Mouse (Mus musculus): ENCODE measurements around the gene Cntd1.

Cntd1 gene

GRCm38 (mm10) chr11:101255826-101256775, 22.7 kb upstream of the Cntd1 start:
- no peak for DNase-seq

- DNase-seq: peak in 1 of 2 experiments; percentile 46
Measured at GRCm38 (mm10) chr11:101259261-101259712, 19.5 kb upstream of the Cntd1 start.

- peak; percentile 71 to 80 for DNase-seq
Measured at GRCm38 (mm10) chr11:101259948-101260825, 18.6 kb upstream of the Cntd1 start, which contains the start of gene Wnk4. TSS of gene Wnk4 (plus strand) at chr11:101260567.

DNA sequence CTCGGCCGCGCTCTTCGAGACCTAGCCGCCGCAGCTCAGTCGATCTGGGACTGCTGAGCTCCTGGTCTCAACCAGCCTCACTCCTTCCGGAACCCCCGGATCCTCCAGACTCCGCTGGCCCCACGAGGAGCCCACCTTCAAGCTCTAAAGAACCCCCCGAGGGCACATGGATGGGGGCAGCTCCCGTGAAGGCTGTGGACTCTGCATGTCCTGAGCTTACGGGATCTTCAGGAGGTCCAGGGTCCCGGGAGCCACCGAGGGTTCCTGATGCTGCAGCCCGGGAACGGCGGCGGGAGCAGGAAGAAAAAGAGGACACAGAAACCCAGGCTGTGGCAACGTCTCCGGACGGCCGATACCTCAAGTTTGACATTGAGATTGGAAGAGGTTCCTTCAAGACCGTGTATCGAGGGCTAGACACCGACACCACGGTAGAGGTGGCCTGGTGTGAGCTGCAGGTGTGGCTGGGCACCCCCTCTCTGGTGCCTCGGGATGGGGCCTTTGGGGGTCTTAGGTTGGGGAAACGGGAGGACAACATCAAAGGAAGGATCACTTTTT, 17.9 kb upstream of the Cntd1 start:
- DNase-seq: peak in 1 of 2 experiments; percentile 33

DNA sequence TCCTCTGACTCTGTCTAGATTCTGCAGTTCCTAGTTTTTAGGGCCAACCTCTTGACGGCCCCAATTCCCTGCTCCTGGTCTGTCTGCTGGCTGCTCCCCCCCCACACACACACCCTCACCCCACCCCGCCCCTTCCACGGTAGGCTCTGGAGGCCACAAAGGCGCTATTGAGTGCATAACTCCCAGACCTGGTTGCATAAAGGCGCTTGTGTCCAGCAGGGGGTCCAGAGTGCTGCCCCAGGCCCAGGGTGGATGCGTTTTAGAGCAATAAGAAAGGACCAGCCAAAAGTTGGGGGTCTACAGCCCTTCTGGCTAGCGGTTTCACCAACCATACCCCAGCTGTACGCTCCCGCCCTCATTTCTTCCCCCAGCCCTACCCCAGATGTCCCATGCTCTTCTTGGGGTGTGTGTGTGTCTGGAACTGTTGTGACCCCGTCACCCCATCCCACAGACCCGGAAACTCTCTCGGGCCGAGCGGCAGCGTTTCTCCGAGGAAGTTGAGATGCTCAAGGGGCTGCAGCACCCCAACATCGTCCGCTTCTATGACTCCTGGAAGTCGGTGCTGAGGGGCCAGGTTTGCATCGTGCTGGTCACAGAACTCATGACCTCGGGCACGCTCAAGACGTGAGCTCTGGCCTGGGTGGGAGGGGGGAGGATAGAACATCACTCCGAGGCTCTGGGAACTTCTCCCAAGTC, 16.4 kb upstream of the Cntd1 start:
- no peak for DNase-seq

- DNase-seq: no peak
Measured at GRCm38 (mm10) chr11:101263138-101263988, 15.4 kb upstream of the Cntd1 start.

- DNase-seq: no peak
Measured at GRCm38 (mm10) chr11:101263989-101264280, 14.9 kb upstream of the Cntd1 start.

- DNase-seq: no peak
Measured at GRCm38 (mm10) chr11:101264954-101265471, 13.8 kb upstream of the Cntd1 start.

DNA sequence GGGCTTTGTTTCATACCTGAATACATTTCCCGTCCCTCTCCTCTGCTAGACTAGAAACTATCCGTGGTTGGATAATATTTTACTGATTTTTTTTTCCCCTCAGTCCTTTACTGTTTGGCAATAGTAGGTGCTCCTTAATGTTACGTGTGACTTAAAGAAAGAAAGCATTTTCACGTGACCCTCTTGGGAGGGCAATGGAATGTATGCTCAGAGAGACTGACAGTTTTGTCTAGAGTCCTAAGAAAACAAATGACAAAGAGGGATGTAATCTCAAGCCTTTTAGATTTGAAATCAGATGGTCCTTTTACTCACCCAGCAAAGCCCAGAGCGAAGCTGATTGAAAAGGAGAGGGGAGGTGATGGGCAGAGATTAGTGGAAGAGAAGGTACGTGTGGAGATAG, 12.9 kb upstream of the Cntd1 start:
- DNase-seq: no peak

DNA sequence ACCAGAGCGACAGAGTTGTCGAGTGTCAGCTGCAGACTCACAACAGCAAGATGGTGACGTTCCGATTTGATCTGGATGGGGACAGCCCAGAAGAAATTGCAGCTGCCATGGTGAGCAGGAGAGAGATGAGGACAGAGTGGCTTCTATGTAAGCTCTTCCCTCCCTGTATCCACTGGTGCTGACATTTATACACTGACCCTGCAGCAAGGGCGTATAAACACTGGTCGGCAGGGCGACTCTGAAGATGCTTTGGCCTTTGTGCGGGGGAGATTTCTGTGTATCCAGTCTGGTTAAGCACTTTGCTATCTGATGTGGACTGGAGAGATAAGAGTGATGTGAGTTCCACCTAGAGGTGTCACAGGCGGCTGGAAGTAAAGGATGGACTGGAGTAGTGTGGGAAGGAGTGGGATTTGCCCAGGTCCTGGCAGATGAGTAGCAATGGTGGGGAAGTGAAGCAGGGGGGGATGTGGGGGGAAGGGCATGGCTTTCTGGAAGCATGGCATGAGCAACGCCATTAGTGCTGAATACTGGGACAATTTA, 9.2 kb upstream of the Cntd1 start:
- peak in 1 of 2 experiments; percentile 36 for DNase-seq

GRCm38 (mm10) chr11:101272446-101272845, 6.4 kb upstream of the Cntd1 start:
- no peak for DNase-seq

- DNase-seq: no peak
Measured at GRCm38 (mm10) chr11:101275309-101275708, 3.5 kb upstream of the Cntd1 start.

DNA sequence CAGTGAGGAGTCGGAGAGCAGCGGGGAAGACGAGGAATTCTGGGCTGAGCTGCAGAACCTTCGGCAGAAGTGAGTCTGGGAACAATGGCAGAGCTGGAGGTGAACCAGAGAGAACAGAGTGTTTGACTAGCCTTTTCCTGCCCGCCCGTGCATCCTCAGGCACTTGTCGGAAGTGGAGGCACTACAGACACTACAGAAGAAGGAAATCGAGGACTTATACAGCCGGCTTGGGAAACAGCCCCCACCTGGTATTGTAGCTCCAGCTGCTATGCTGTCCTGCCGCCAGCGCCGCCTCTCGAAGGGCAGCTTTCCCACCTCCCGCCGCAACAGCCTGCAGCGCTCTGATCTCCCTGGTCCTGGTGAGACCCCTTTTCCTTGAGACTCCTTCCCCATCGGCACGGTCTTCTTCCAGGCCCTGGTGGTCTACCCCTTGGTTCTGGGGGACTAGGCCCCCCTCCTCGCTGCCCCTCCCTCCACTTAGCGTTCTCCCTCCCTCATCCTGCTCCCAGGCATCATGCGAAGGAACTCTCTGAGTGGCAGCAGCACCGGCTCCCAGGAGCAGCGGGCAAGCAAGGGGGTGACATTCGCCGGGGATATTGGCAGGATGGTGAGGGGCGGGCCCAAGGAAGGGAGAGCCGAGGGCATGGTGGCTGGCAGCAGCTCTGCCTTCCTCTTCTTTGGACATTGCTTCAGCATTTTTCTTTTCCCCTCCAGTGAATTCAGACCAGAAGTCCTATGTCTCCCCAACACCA, 2.3 kb upstream of the Cntd1 start:
- peak; percentile 22 to 56 for DNase-seq

GRCm38 (mm10) chr11:101277381-101278222, 1.2 kb upstream of the Cntd1 start:
- DNase-seq: peak; percentile 39 to 69

DNA sequence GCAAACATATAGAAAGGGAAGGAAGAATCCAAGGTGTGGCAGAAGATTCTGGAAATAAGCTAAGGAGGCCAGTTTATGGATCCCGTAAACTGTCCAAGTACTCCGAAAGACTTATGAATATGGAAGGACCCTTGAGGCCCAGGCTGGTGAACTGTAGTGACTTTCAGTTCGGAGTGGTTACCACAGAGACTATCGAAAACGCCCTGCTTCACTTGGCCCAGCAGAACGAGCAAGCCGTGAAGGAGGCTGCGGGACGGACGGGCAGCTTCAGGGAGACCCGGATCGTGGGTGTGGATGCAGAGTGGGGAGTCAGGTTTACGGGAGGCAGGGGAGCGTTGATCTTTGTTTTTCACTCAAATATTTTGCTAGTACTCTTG, 369 bp downstream of the Cntd1 start:
- no peak for DNase-seq

DNA sequence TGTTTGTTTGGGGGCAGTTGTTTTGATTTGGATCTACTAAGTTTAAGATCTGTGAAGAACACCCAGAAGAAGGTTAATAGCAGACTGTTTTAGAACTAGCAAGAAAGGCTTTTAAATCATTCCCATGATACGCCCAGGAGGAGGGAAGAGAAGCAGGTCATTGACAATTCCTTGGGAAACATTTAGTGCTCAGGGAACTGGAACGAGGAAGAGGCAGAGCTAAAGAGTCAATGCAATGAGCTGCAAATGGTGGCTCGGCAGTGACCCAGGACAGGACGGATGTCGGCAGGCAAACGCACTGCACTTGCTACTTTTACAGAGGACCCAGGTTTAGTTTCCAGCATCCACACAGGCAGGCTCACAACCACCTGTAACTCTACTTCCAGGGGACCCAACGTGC, 2.0 kb downstream of the Cntd1 start:
- DNase-seq: no peak

GRCm38 (mm10) chr11:101282896-101283295, 4.1 kb downstream of the Cntd1 start:
- DNase-seq: no peak

- no peak for DNase-seq
Measured at GRCm38 (mm10) chr11:101283805-101284204, 5.0 kb downstream of the Cntd1 start.

GRCm38 (mm10) chr11:101287306-101287705, 8.5 kb downstream of the Cntd1 start:
- DNase-seq: peak; percentile 49 to 64

Data from lung, postnatal 4 days (tissue).